Mouse (Mus musculus): ENCODE results near the gene Mpig6b. TPM values are rescaled to one million over a fixed set of nuclear protein-coding genes. Genes with fewer than 3 reads are reported as not detected.

The Mpig6b gene
- total RNA-seq, 1 experiment from 2014 or later, result not detected

GRCm38 (mm10) chr17:35090166-35090932 is 24.4 kb upstream of the Mpig6b start:
- 0 out of 4 replicates have a peak, but pooled peaks of 1 of the 2 experiments have one; percentile 9 for ATAC-seq (replicated peaks in 1 of 2; ENCODE audit: insufficient read depth in 1 of 2, low FRiP score in 2 of 2, low TSS enrichment in 1 of 2, low read depth in 1 of 2, poor library complexity in 2 of 2, severe bottlenecking in 2 of 2)

- peak; percentile 96 to 98 for ATAC-seq (replicated peaks in 1 of 2; ENCODE audit: insufficient read depth in 1 of 2, low FRiP score in 2 of 2, low TSS enrichment in 1 of 2, low read depth in 1 of 2, poor library complexity in 2 of 2, severe bottlenecking in 2 of 2)
Measured at GRCm38 (mm10) chr17:35088825-35089644, 23.1 kb upstream of the Mpig6b start, which contains the start of gene Abhd16a. Gene Abhd16a (plus strand): TSS chr17:35089263.

- ATAC-seq (replicated peaks in 1 of 2; ENCODE audit: insufficient read depth in 1 of 2, low FRiP score in 2 of 2, low TSS enrichment in 1 of 2, low read depth in 1 of 2, poor library complexity in 2 of 2, severe bottlenecking in 2 of 2), result no peak
Measured at GRCm38 (mm10) chr17:35088151-35088550, 22.2 kb upstream of the Mpig6b start.

- no peak for ATAC-seq (replicated peaks in 1 of 2; ENCODE audit: insufficient read depth in 1 of 2, low FRiP score in 2 of 2, low TSS enrichment in 1 of 2, low read depth in 1 of 2, poor library complexity in 2 of 2, severe bottlenecking in 2 of 2)
Measured at GRCm38 (mm10) chr17:35085208-35085865, 19.4 kb upstream of the Mpig6b start, which contains the start of gene Ly6g6f. Gene Ly6g6f (minus strand): TSS chr17:35085610.

- no peak for ATAC-seq (replicated peaks in 1 of 2; ENCODE audit: insufficient read depth in 1 of 2, low FRiP score in 2 of 2, low TSS enrichment in 1 of 2, low read depth in 1 of 2, poor library complexity in 2 of 2, severe bottlenecking in 2 of 2)
Measured at GRCm38 (mm10) chr17:35083929-35084497, 18.0 kb upstream of the Mpig6b start.

- ATAC-seq (replicated peaks in 1 of 2; ENCODE audit: insufficient read depth in 1 of 2, low FRiP score in 2 of 2, low TSS enrichment in 1 of 2, low read depth in 1 of 2, poor library complexity in 2 of 2, severe bottlenecking in 2 of 2), result no peak
Measured at GRCm38 (mm10) chr17:35082841-35083576, 17.0 kb upstream of the Mpig6b start.

- no peak for ATAC-seq (replicated peaks in 1 of 2; ENCODE audit: insufficient read depth in 1 of 2, low FRiP score in 2 of 2, low TSS enrichment in 1 of 2, low read depth in 1 of 2, poor library complexity in 2 of 2, severe bottlenecking in 2 of 2)
Measured at GRCm38 (mm10) chr17:35080710-35081109, 14.7 kb upstream of the Mpig6b start.

GRCm38 (mm10) chr17:35080248-35080647 is 14.3 kb upstream of the Mpig6b start:
- no peak for ATAC-seq (replicated peaks in 1 of 2; ENCODE audit: insufficient read depth in 1 of 2, low FRiP score in 2 of 2, low TSS enrichment in 1 of 2, low read depth in 1 of 2, poor library complexity in 2 of 2, severe bottlenecking in 2 of 2)

- no peak; a peak in 1 of 4 replicates for ATAC-seq (replicated peaks in 1 of 2; ENCODE audit: insufficient read depth in 1 of 2, low FRiP score in 2 of 2, low TSS enrichment in 1 of 2, low read depth in 1 of 2, poor library complexity in 2 of 2, severe bottlenecking in 2 of 2)
Measured at GRCm38 (mm10) chr17:35079778-35080177, 13.8 kb upstream of the Mpig6b start.

GRCm38 (mm10) chr17:35077786-35078233 is 11.8 kb upstream of the Mpig6b start, which contains the start of gene Ly6g6d:
Gene Ly6g6d (minus strand): TSS chr17:35078065.
- peak; percentile 42 to 59; a peak in 2 of 4 replicates for ATAC-seq (replicated peaks in 1 of 2; ENCODE audit: insufficient read depth in 1 of 2, low FRiP score in 2 of 2, low TSS enrichment in 1 of 2, low read depth in 1 of 2, poor library complexity in 2 of 2, severe bottlenecking in 2 of 2)

GRCm38 (mm10) chr17:35077285-35077684 is 11.3 kb upstream of the Mpig6b start:
- no peak for ATAC-seq (replicated peaks in 1 of 2; ENCODE audit: insufficient read depth in 1 of 2, low FRiP score in 2 of 2, low TSS enrichment in 1 of 2, low read depth in 1 of 2, poor library complexity in 2 of 2, severe bottlenecking in 2 of 2)

- no peak for ATAC-seq (replicated peaks in 1 of 2; ENCODE audit: insufficient read depth in 1 of 2, low FRiP score in 2 of 2, low TSS enrichment in 1 of 2, low read depth in 1 of 2, poor library complexity in 2 of 2, severe bottlenecking in 2 of 2)
Measured at GRCm38 (mm10) chr17:35076507-35077176, 10.7 kb upstream of the Mpig6b start, which contains the start of gene Ly6g6e. Gene Ly6g6e (plus strand): TSS chr17:35076902.

GRCm38 (mm10) chr17:35074097-35074496 is 8.1 kb upstream of the Mpig6b start:
- ATAC-seq (replicated peaks in 1 of 2; ENCODE audit: insufficient read depth in 1 of 2, low FRiP score in 2 of 2, low TSS enrichment in 1 of 2, low read depth in 1 of 2, poor library complexity in 2 of 2, severe bottlenecking in 2 of 2), result peak; percentile 31 to 35; a peak in 2 of 4 replicates

GRCm38 (mm10) chr17:35071454-35071853 is 5.5 kb upstream of the Mpig6b start:
- no peak for ATAC-seq (replicated peaks in 1 of 2; ENCODE audit: insufficient read depth in 1 of 2, low FRiP score in 2 of 2, low TSS enrichment in 1 of 2, low read depth in 1 of 2, poor library complexity in 2 of 2, severe bottlenecking in 2 of 2)

GRCm38 (mm10) chr17:35070556-35071229 is 4.7 kb upstream of the Mpig6b start:
- ATAC-seq (replicated peaks in 1 of 2; ENCODE audit: insufficient read depth in 1 of 2, low FRiP score in 2 of 2, low TSS enrichment in 1 of 2, low read depth in 1 of 2, poor library complexity in 2 of 2, severe bottlenecking in 2 of 2), result no peak

Data from hematopoietic stem cell, adult 5-6 weeks (primary cell).